Mouse (Mus musculus) liver, embryonic 13.5 days (tissue): Measurements from ENCODE around the gene Tle6. TPM values are rescaled to one million over a fixed set of nuclear protein-coding genes. Genes with fewer than 3 reads are reported as not detected.

Experiments used
- ATAC-seq: fragments of 200-750 bp; cut with Nextera tagmentation; 2 replicates; pipeline ENCODE4 v1.8.0; 2017; ENCODE audit warnings: low read depth, mild to moderate bottlenecking, moderate number of reproducible peaks, moderate library complexity
- DNase-seq: peaks from one replicate; pipeline ENCODE4 v3.0.0; 2022
- H3K27ac ChIP-seq: fragments of 300-500 bp; sonication (generic); 2 replicates; pipeline ENCODE4 v1.5.1; 2015; ENCODE audit warnings: moderate library complexity, mild to moderate bottlenecking, inconsistent platforms
- H3K27me3 ChIP-seq: fragments of 300-500 bp; sonication (generic); 2 replicates; pipeline ENCODE4 v1.6.1; 2015; ENCODE audit warnings: mild to moderate bottlenecking, inconsistent platforms
- H3K36me3 ChIP-seq: fragments of 300-500 bp; sonication (generic); 2 replicates; pipeline ENCODE4 v1.6.1; 2015; ENCODE audit warnings: mild to moderate bottlenecking, inconsistent platforms
- H3K4me1 ChIP-seq: fragments of 300-500 bp; sonication (generic); replicated peaks from 2 replicates; pipeline ENCODE4 v1.6.1; 2015; ENCODE audit warnings: inconsistent platforms
- H3K4me2 ChIP-seq: fragments of 300-500 bp; sonication (generic); 2 replicates; pipeline ENCODE4 v1.6.1; 2015; ENCODE audit warnings: inconsistent platforms, mild to moderate bottlenecking, moderate library complexity
- H3K4me3 ChIP-seq: fragments of 300-500 bp; sonication (generic); replicated peaks from 2 replicates; pipeline ENCODE4 v1.5.1; 2015; ENCODE audit warnings: mild to moderate bottlenecking, inconsistent platforms
- H3K9ac ChIP-seq: fragments of 300-500 bp; sonication (generic); 2 replicates; pipeline ENCODE4 v1.6.1; 2015; ENCODE audit warnings: mild to moderate bottlenecking, inconsistent platforms
- H3K9me3 ChIP-seq: fragments of 300-500 bp; sonication (generic); replicated peaks from 2 replicates; pipeline ENCODE4 v1.6.1; 2016; ENCODE audit warnings: inconsistent platforms
- WGBS: fragments of 180-500 bp; shearing (Covaris S2); methylation state at CpG from one replicate; pipeline ENCODE4 v1.1.7; 2015; ENCODE audit not compliant: insufficient replicate concordance; 5-methylcytosine and 5-hydroxymethylcytosine counted together
- polyA plus RNA-seq: library from polyadenylated mRNA; unstranded; fragments of >200 nt; fragmentation: Nextera tagmentation; extraction: Ambion mirVana; gene quantifications from 2 replicates; pipeline ENCODE4 v1.2.1, GENCODE M21; 2015

Tle6 gene
- polyA plus RNA-seq, 1 experiment from 2014 or later: 7.6 TPM

DNA sequence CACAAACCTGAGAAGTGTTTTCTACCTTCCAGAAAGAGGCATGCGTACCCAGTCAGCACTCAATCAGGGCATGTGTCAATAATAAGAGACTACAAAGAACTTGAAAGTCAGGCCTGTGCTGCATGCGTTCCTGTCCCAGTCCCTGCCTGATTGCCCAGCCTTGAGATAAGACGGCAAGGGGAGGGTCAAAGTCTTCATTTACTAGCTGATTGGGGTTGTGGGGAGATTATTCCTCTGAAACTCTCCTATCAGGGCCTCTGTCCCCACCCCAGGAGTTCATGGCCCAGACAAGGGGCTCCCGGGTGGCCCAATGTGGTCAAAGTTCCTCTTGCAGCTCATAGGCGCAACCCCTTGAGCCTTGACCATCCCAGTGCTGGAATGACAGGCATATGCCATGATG is 54.5 kb downstream of the Tle6 start:
- WGBS: 10% methylated on average over 5 of the region's 5 CpGs
- Histone ChIP-seq H3K4me1 (peaks cover 64% of the 10 kb centered on the region), H3K36me3 (peaks cover 10% of the 10 kb centered on the region; the same call in 1 of the 2 replicates), H3K4me3 (no peak overlapping the region), H3K27ac (peak overlapping the region; percentile 93), H3K9me3 (no peaks in the 10 kb centered on the region), H3K27me3 (no peaks in the 10 kb centered on the region), H3K4me2 (peak overlapping the region; percentile 97), H3K9ac (peak overlapping the region; percentile 62)
- ATAC-seq: peak; percentile 47
- peak; percentile 63 for DNase-seq

DNA sequence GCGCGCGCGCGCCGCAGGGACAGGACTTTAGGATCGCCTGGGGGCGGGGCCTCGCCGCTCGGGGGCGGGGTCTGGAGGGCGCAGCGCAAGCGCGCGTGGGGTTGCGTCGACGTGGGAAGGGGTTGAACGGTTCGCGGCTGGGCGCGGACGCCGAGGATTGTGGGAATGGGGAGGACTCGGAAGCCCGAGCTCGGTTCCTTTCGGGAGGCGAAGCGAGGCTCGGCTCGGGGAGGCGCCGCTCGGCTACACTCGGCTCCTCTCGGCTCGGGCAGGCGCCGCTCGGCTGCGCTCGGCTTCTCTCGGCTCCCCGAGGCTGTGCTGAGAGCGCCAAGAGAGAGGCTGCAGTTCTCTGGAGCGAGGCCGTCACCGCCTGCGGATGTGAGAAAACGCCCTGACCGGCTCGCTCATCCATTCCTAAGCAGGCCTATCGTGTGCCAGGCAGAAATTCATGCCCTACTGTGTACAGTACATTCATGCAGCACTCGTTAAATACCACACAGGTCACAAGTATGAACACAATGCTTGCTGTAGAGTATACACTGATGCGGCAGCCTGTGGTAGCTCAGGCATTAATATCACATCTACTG is 55.6 kb downstream of the Tle6 start, which contains the start of gene Gna11:
Gna11 (minus strand) TSS at position 30 of the 587 bp plus-strand sequence.
- H3K4me3 ChIP-seq: peak within 1 kb of the TSS; percentile 85
- H3K27me3 ChIP-seq: no peaks in the 10 kb centered on the region
- peak within 1 kb of the TSS; percentile 90 for H3K9ac ChIP-seq
- H3K9me3 ChIP-seq: no peaks in the 10 kb centered on the region
- DNase-seq (peak; percentile 99), ATAC-seq (peak; percentile 86)
- H3K27ac ChIP-seq: peak within 1 kb of the TSS; percentile 93
- H3K4me1 ChIP-seq: peaks cover 61% of the 10 kb centered on the region
- peaks cover 15% of the 10 kb centered on the region for H3K36me3 ChIP-seq
- 2% methylated on average over 57 of the region's 59 CpGs for WGBS
- H3K4me2 ChIP-seq: peak within 1 kb of the TSS; percentile 97

GRCm38 (mm10) chr10:81544296-81545160 is 56.3 kb downstream of the Tle6 start:
- H3K9ac ChIP-seq: peak overlapping the region; percentile 90
- peak; percentile 4; the same call in 1 of the 2 replicates for ATAC-seq
- under 1% methylated on average over 93 of the region's 93 CpGs for WGBS
- H3K36me3 ChIP-seq: peaks cover 21% of the 10 kb centered on the region
- H3K4me2 ChIP-seq: peak overlapping the region; percentile 97
- H3K27me3 ChIP-seq: no peaks in the 10 kb centered on the region
- DNase-seq: no peak
- peak overlapping the region; percentile 93 for H3K27ac ChIP-seq
- no peaks in the 10 kb centered on the region for H3K9me3 ChIP-seq
- peaks cover 61% of the 10 kb centered on the region for H3K4me1 ChIP-seq
- peak overlapping the region; percentile 85 for H3K4me3 ChIP-seq

GRCm38 (mm10) chr10:81543633-81544032 is 57.2 kb downstream of the Tle6 start:
- Histone ChIP-seq H3K9ac (peak overlapping the region; percentile 90), H3K9me3 (no peaks in the 10 kb centered on the region), H3K4me3 (peak overlapping the region; percentile 85), H3K27me3 (no peaks in the 10 kb centered on the region), H3K4me1 (peaks cover 67% of the 10 kb centered on the region), H3K4me2 (peak overlapping the region; percentile 97), H3K36me3 (peaks cover 29% of the 10 kb centered on the region), H3K27ac (peak overlapping the region; percentile 93; the same call in 1 of the 2 replicates)
- DNase-seq (no peak), ATAC-seq (no peak)
- 82% methylated on average over 1 of the region's 1 CpGs for WGBS

- Histone ChIP-seq H3K4me2 (peak overlapping the region; percentile 97), H3K9me3 (no peaks in the 10 kb centered on the region), H3K36me3 (peaks cover 32% of the 10 kb centered on the region), H3K27ac (peak overlapping the region; percentile 66; the same call in 1 of the 2 replicates), H3K27me3 (no peaks in the 10 kb centered on the region), H3K4me3 (peak overlapping the region; percentile 85), H3K9ac (peak overlapping the region; percentile 90), H3K4me1 (peaks cover 70% of the 10 kb centered on the region)
- ATAC-seq (no peak), DNase-seq (no peak)
- WGBS: 71% methylated on average over 7 of the region's 7 CpGs
Measured at GRCm38 (mm10) chr10:81542727-81543460, 58.0 kb downstream of the Tle6 start.

DNA sequence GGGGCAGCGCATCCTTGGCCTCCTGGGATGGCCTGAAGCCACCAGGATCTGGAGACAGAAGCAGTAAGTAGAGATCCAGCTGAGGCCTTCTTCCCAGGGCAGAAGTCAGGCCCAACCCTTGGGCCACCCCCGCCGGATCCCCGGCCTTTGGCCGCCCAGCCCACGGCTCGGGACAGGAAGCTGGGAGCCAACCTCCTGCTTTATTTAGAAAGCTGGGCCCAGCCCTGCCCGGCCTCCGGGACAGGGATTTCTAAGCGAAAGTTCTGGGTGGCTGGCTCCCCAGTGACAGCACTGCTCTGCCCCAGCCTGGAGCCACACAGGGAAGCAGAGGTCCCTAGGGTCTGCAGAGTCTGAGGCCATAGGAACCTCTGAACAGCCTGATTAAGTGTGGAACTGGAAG is 59.1 kb downstream of the Tle6 start:
- ATAC-seq (no peak), DNase-seq (no peak)
- Histone ChIP-seq H3K9me3 (no peaks in the 10 kb centered on the region), H3K4me2 (peak overlapping the region; percentile 97), H3K9ac (peak overlapping the region; percentile 47), H3K4me1 (peaks cover 64% of the 10 kb centered on the region), H3K36me3 (peaks cover 32% of the 10 kb centered on the region), H3K27ac (peak overlapping the region; percentile 66), H3K4me3 (peak overlapping the region; percentile 85; the same call in 1 of the 2 replicates), H3K27me3 (no peaks in the 10 kb centered on the region)
- 49% methylated on average over 10 of the region's 10 CpGs for WGBS

DNA sequence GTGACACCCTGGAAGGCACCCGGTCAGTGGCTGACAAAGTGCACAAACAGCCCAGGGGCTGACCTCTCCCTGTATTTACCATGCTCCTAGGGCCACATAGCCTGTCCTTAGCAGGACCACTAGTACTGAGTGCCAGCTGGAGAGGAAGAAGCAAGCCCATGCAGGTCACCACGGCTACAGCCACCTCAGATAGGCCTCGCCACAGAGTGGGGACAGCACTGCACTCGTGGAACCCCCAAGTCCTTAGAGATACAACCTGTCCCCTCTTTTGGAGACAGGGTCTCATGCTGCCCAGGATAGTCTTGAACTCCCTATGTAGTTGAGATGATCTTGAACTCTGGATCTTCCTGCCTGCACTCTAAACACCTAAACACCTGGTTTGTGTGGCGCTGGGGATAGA is 59.5 kb downstream of the Tle6 start:
- no peak for DNase-seq
- peak overlapping the region; percentile 66 for H3K27ac ChIP-seq
- H3K4me2 ChIP-seq: peak overlapping the region; percentile 38
- H3K9me3 ChIP-seq: no peaks in the 10 kb centered on the region
- H3K9ac ChIP-seq: peak overlapping the region; percentile 47
- WGBS: 72% methylated on average over 5 of the region's 5 CpGs
- no peaks in the 10 kb centered on the region for H3K27me3 ChIP-seq
- H3K4me3 ChIP-seq: no peak overlapping the region
- H3K36me3 ChIP-seq: peaks cover 32% of the 10 kb centered on the region
- ATAC-seq: no peak
- H3K4me1 ChIP-seq: peaks cover 60% of the 10 kb centered on the region

Other genes starting within 250 kb of the Tle6 start
- 12.5 and 13.1 TPM in 2 replicates for gene Mfsd12, start 243.6 kb downstream of the Tle6 start, polyA plus RNA-seq
- 1.2 and 1.4 TPM in 2 replicates for gene 4930404N11Rik, start 235.3 kb downstream of the Tle6 start, polyA plus RNA-seq
- gene Fzr1, start 222.6 kb downstream of the Tle6 start, polyA plus RNA-seq: 89.5 and 94.1 TPM in 2 replicates
- 61.1 and 68.7 TPM in 2 replicates for gene Dohh, start 216.6 kb downstream of the Tle6 start, polyA plus RNA-seq
- gene Gm48551, start 216.6 kb downstream of the Tle6 start, polyA plus RNA-seq: 0.86 and 0.89 TPM in 2 replicates
- 0.93 TPM in 1 of 2 replicates, not detected in the other for gene Gm48552, start 212.1 kb downstream of the Tle6 start, polyA plus RNA-seq
- 1.8 TPM in 2 replicates for gene Smim24, start 208.0 kb downstream of the Tle6 start, polyA plus RNA-seq
- 9.8 and 9.9 TPM in 2 replicates for gene Nfic, start 145.4 kb downstream of the Tle6 start, polyA plus RNA-seq
- gene Celf5, start 118.4 kb downstream of the Tle6 start, polyA plus RNA-seq: 0.13 and 0.15 TPM in 2 replicates
- 41.5 TPM in 2 replicates for gene Ncln, start 104.7 kb downstream of the Tle6 start, polyA plus RNA-seq
- gene S1pr4, start 100.9 kb downstream of the Tle6 start, polyA plus RNA-seq: 2.3 and 2.4 TPM in 2 replicates
- 7.2 and 7.5 TPM in 2 replicates for gene Gna15, start 76.8 kb downstream of the Tle6 start, polyA plus RNA-seq
- 20.0 and 21.4 TPM in 2 replicates for gene Gna11, start 55.9 kb downstream of the Tle6 start, polyA plus RNA-seq
- 201 and 215 TPM in 2 replicates for gene Aes, start 41.6 kb downstream of the Tle6 start, polyA plus RNA-seq
- 2.3 and 2.7 TPM in 2 replicates for gene Tle2, start 26.5 kb downstream of the Tle6 start, polyA plus RNA-seq
- gene BC025920, start 5.2 kb upstream of the Tle6 start, polyA plus RNA-seq: 0.50 and 0.56 TPM in 2 replicates
- gene Sirt6, start 26.7 kb upstream of the Tle6 start, polyA plus RNA-seq: 10.7 and 10.9 TPM in 2 replicates
- 1.9 and 2.2 TPM in 2 replicates for gene Ankrd24, start 27.5 kb upstream of the Tle6 start, polyA plus RNA-seq
- gene Gm10778, start 48.0 kb upstream of the Tle6 start, polyA plus RNA-seq: 1.7 and 2.6 TPM in 2 replicates
- gene Zfp433, start 103.8 kb upstream of the Tle6 start, polyA plus RNA-seq: 4.8 and 5.7 TPM in 2 replicates
- 0.84 and 2.0 TPM in 2 replicates for gene Gm3055, start 170.1 kb upstream of the Tle6 start, polyA plus RNA-seq
- 1.1 and 1.4 TPM in 2 replicates for gene Gm4767, start 211.1 kb upstream of the Tle6 start, polyA plus RNA-seq